In the genomic region with DNA sequence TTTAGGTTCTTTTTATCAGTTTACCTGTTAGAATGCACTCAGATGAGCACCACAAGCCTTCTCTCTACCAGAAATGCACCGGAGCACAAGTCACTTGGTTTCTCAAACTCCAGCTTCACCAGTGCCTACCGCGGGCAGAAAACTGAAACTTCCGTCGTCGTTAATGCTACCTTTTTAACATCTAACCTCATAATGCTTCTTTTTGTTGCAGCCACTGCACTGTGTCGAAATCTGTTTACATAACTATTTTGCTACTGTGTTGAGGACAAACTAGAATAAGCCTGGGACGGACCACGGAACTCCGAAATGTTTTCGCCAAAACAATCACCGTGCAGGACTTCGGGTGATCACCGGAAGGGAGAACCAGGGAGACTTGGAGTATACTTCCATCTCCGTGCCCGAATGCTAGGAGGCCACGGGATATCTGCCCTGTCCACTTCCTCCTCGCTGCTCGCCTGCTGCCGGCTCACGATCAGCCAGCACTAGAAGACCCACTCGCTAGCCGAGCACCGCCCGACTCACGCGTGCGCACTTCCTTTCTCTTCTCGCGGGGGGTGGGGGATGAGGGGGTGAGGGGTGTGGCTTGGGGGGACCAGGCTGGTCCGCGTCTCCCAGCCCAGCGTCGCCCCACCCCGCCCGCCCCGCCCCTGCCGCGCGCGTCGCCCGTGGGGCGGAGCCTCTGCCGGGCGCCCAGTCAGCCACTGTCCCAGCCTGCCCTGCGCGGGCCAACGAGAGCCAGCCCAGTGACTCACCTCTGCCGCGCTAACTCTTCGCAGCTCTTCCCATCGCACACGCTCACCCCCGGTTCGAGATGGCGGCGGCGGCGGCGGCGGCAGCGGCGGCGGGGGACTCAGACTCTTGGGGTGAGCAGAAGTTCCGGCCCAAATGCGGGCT, we compare ENCODE assay signal across 1 mouse cellular context.
TF ChIP-seq lines count a peak whose summit lies in the region.

A gene (plus strand): TSS at position 685 of the 894 bp plus-strand sequence.

TF ChIP-seq in CH12.LX, 34 proteins besides CTCF, POLR2A, EP300 and RAD21:
- TF ChIP-seq ETS1 (conservative IDR thresholded peaks at IDR 0.05; ENCODE audit: low read depth, low read length) (0 out of 2 replicates have a peak, but pooled peaks have one; percentile 11), ZKSCAN1 (IDR thresholded peaks at IDR 0.05; ENCODE audit: borderline replicate concordance, low read depth, low read length) (no peak), JUN (IDR thresholded peaks at IDR 0.05; ENCODE audit: insufficient read depth, low read depth, low read length) (no peak), CHD1 (IDR thresholded peaks at IDR 0.05; ENCODE audit: low read depth, low read length) (no peak), ELF1 (IDR thresholded peaks at IDR 0.05; ENCODE audit: low read depth, low read length) (peak; percentile 71), MAFK (IDR thresholded peaks at IDR 0.05; ENCODE audit: insufficient replicate concordance, low read length) (no peak), ZC3H11A (IDR thresholded peaks at IDR 0.05; ENCODE audit: low read depth, low read length) (no peak), NELFE (IDR thresholded peaks at IDR 0.05; ENCODE audit: low read depth, low read length) (peak; percentile 95), UBTF (IDR thresholded peaks at IDR 0.05; ENCODE audit: low read depth, low read length) (0 out of 2 replicates have a peak, but pooled peaks have one; percentile 41), CHD2 (IDR thresholded peaks at IDR 0.05; ENCODE audit: low read length) (0 out of 2 replicates have a peak, but pooled peaks have one; percentile 38), MAZ (IDR thresholded peaks at IDR 0.05; ENCODE audit: low read depth, low read length) (no peak), MXI1 (IDR thresholded peaks at IDR 0.05; ENCODE audit: low read depth, low read length) (peak; percentile 60), USF1 (IDR thresholded peaks at IDR 0.05; ENCODE audit: low read depth, low read length) (no peak), RCOR1 (conservative IDR thresholded peaks at IDR 0.05; ENCODE audit: low read depth, low read length) (no peak), USF2 (conservative IDR thresholded peaks at IDR 0.05; ENCODE audit: low read depth, low read length) (no peak), HCFC1 (IDR thresholded peaks at IDR 0.05; ENCODE audit: low read depth, low read length) (peak; percentile 47; the same call in 1 of the 2 replicates), ZMIZ1 (IDR thresholded peaks at IDR 0.05; ENCODE audit: low read depth, low read length) (peak; percentile 95), JUND (conservative IDR thresholded peaks at IDR 0.05; ENCODE audit: low read depth, low read length) (no peak), MAX (IDR thresholded peaks at IDR 0.05; ENCODE audit: low read length) (no peak; the same call in 1 of the 2 replicates), E2F4 (IDR thresholded peaks at IDR 0.05; ENCODE audit: insufficient replicate concordance, low read depth, low read length) (no peak), BHLHE40 (IDR thresholded peaks at IDR 0.05; ENCODE audit: low read depth, low read length) (peak; percentile 79), GABPA (IDR thresholded peaks at IDR 0.05; ENCODE audit: insufficient replicate concordance, low read depth, low read length) (no peak), TCF12 (IDR thresholded peaks at IDR 0.05; ENCODE audit: low read depth, low read length) (peak; percentile 70; the same call in 1 of the 2 replicates), MEF2A (IDR thresholded peaks at IDR 0.05; ENCODE audit: borderline replicate concordance, low read depth, low read length) (no peak; the same call in 1 of the 2 replicates), TBP (conservative IDR thresholded peaks at IDR 0.05; ENCODE audit: low read depth, low read length) (peak; percentile 73; the same call in 1 of the 2 replicates), MYC (IDR thresholded peaks at IDR 0.05; ENCODE audit: low read depth, low read length) (no peak; the same call in 1 of the 2 replicates), NRF1 (IDR thresholded peaks at IDR 0.05; ENCODE audit: low read depth, low read length) (peak; percentile 80), PAX5 (IDR thresholded peaks at IDR 0.05; ENCODE audit: low read length) (no peak), SMC3 (IDR thresholded peaks at IDR 0.05; ENCODE audit: low read depth, low read length) (no peak), IRF4 (IDR thresholded peaks at IDR 0.05; ENCODE audit: low read depth, low read length) (0 out of 2 replicates have a peak, but pooled peaks have one; percentile 26), SIN3A (IDR thresholded peaks at IDR 0.05; ENCODE audit: low read length) (peak; percentile 76), ZNF384 (IDR thresholded peaks at IDR 0.05; ENCODE audit: low read depth, low read length) (no peak), POLR2AphosphoS2 (IDR thresholded peaks at IDR 0.05; ENCODE audit: low read depth, low read length) (peak; percentile 87; the same call in 1 of the 2 replicates)
TF ChIP-seq in CH12.LX: peak in this region for 15.
